Mouse (Mus musculus) limb, embryonic 11.5 days (tissue): Measurements from ENCODE around the gene Itgav. TPM values are rescaled to one million over a fixed set of nuclear protein-coding genes. Genes with fewer than 3 reads are reported as not detected.

Experiments
- ATAC-seq: fragments of 200-750 bp; cut with Nextera tagmentation; 2 replicates; pipeline ENCODE4 v1.8.0; 2017; ENCODE audit warnings: low read depth; ENCODE audit not compliant: insufficient number of reproducible peaks, low FRiP score, low TSS enrichment
- DNase-seq: peaks from one replicate; pipeline ENCODE4 v3.0.0-alpha.2; 2015; ENCODE audit warnings: low spot score
- H3K27ac ChIP-seq: fragments of 300-500 bp; sonication (generic); replicated peaks from 2 replicates; pipeline ENCODE4 v1.5.1; 2014; ENCODE audit warnings: low read depth, mild to moderate bottlenecking, low read length
- H3K27me3 ChIP-seq: fragments of 300-500 bp; sonication (generic); 2 replicates; pipeline ENCODE4 v1.6.1; 2014; ENCODE audit warnings: mild to moderate bottlenecking, low read length, mixed read lengths; ENCODE audit not compliant: control insufficient read depth, insufficient read depth
- H3K36me3 ChIP-seq: fragments of 300-500 bp; sonication (generic); 2 replicates; pipeline ENCODE4 v1.6.1; 2014; ENCODE audit warnings: mild to moderate bottlenecking, low read length, moderate library complexity, mixed read lengths; ENCODE audit not compliant: control insufficient read depth, insufficient read depth
- H3K4me1 ChIP-seq: fragments of 300-500 bp; sonication (generic); 2 replicates; pipeline ENCODE4 v1.6.1; 2014; ENCODE audit warnings: low read length, mixed read lengths; ENCODE audit not compliant: control insufficient read depth, insufficient read depth
- H3K4me2 ChIP-seq: fragments of 300-500 bp; sonication (generic); 2 replicates; pipeline ENCODE4 v1.6.1; 2014; ENCODE audit warnings: low read depth, mild to moderate bottlenecking, moderate library complexity; ENCODE audit not compliant: severe bottlenecking
- H3K4me3 ChIP-seq: fragments of 300-500 bp; sonication (generic); 2 replicates; pipeline ENCODE4 v1.5.1; 2014; ENCODE audit warnings: low read depth, low read length
- H3K9ac ChIP-seq: fragments of 300-500 bp; sonication (generic); 2 replicates; pipeline ENCODE4 v1.6.1; 2014; ENCODE audit warnings: mild to moderate bottlenecking, low read length
- H3K9me3 ChIP-seq: fragments of 300-500 bp; sonication (generic); 2 replicates; pipeline ENCODE4 v1.6.1; 2016; ENCODE audit warnings: low read length; ENCODE audit not compliant: control insufficient read depth
- WGBS: fragments of 180-500 bp; shearing (Covaris S2); extraction: QIAGEN DNeasy Blood & Tissue Kit; methylation state at CpG from one replicate; pipeline ENCODE4 v1.1.7; 2014; 5-methylcytosine and 5-hydroxymethylcytosine counted together
- polyA plus RNA-seq: library from polyadenylated mRNA; unstranded; fragments of >200 nt; fragmentation: Nextera tagmentation; extraction: Ambion mirVana; gene quantifications from 2 replicates; pipeline ENCODE4 v1.2.1, GENCODE M21; 2014

The Itgav gene
- polyA plus RNA-seq, 1 experiment from 2014 or later = 66.3 TPM

DNA sequence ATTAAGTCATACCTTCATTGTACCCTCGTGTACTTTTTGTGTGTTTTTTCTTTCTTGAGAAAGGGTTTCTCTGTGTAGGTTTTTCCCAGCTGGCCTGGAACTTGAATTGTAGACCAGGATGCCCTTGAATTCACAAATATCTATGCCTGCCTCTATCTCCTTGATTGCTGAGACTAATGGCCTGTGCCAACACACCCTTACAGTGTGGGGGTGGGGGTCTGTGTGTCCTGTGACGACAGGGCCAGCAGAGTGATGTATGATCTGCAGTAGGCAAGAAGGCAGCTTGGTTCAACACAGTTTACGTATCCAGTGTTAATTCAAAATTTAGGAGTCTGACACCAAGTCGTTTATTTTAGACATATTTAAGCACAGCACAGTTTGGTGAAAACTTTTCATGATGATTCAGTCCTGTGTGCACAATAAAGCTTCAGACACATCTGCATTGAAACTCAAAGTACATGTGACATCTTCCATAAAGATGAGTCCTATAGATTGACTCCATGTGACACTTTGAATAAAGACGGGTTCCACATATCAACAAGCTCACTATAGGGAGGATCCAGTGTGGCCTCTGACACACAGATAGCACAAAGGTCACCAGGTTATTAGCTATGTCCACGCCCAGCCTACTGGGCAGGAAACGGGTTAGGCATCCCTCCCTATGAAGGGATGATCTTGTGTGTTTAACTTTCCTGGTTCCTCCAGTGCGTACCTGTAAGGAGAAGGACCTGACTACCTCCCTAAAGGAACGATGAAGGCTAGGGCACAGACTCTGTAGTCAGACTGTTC is 40.3 kb upstream of the Itgav start:
- DNase-seq (no peak), ATAC-seq (no peak)
- no peak overlapping the region for H3K4me3 ChIP-seq
- H3K4me2 ChIP-seq = no peak overlapping the region
- H3K27me3 ChIP-seq = no peaks in the 10 kb centered on the region
- 81% methylated on average over 9 of the region's 9 CpGs for whole genome bisulfite sequencing
- H3K9ac ChIP-seq = no peak overlapping the region
- no peak overlapping the region for H3K27ac ChIP-seq
- H3K9me3 ChIP-seq = no peaks in the 10 kb centered on the region
- H3K36me3 ChIP-seq = no peaks in the 10 kb centered on the region
- no peaks in the 10 kb centered on the region for H3K4me1 ChIP-seq

- DNase-seq (no peak), ATAC-seq (no peak)
- H3K27ac ChIP-seq = no peak overlapping the region
- H3K36me3 ChIP-seq = no peaks in the 10 kb centered on the region
- no peak overlapping the region for H3K4me2 ChIP-seq
- H3K4me1 ChIP-seq = no peaks in the 10 kb centered on the region
- no peaks in the 10 kb centered on the region for H3K27me3 ChIP-seq
- no peak overlapping the region for H3K4me3 ChIP-seq
- no peaks in the 10 kb centered on the region for H3K9me3 ChIP-seq
- H3K9ac ChIP-seq = no peak overlapping the region
- WGBS = 92% methylated on average over 8 of the region's 8 CpGs
Measured at GRCm38 (mm10) chr2:83684691-83685090, 39.5 kb upstream of the Itgav start.

DNA sequence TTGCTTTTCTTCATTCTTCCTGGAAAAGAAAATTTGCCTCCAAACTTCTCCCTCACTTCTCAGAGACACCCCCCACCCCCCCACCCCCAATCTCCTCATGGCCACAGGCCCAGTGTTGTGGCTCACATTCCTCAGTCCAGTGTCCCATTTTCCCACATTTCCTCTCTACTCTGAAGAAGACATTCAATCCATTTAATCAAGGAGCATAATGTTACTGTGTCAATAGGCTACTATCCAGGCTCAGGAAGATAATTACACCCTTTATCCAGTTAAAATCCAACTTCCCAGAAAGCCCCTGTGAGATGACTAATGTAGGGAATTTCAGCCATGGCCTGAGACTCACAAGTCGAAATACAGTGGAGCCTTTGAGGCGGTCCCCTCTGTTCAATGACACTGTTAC is 33.8 kb upstream of the Itgav start:
- DNase-seq (no peak), ATAC-seq (no peak)
- 93% methylated on average over 2 of the region's 2 CpGs for WGBS
- H3K4me1 ChIP-seq = no peaks in the 10 kb centered on the region
- H3K9ac ChIP-seq = no peak overlapping the region
- no peaks in the 10 kb centered on the region for H3K9me3 ChIP-seq
- H3K36me3 ChIP-seq = no peaks in the 10 kb centered on the region
- H3K27ac ChIP-seq = no peak overlapping the region
- no peak overlapping the region for H3K4me2 ChIP-seq
- H3K27me3 ChIP-seq = no peaks in the 10 kb centered on the region
- H3K4me3 ChIP-seq = no peak overlapping the region

DNA sequence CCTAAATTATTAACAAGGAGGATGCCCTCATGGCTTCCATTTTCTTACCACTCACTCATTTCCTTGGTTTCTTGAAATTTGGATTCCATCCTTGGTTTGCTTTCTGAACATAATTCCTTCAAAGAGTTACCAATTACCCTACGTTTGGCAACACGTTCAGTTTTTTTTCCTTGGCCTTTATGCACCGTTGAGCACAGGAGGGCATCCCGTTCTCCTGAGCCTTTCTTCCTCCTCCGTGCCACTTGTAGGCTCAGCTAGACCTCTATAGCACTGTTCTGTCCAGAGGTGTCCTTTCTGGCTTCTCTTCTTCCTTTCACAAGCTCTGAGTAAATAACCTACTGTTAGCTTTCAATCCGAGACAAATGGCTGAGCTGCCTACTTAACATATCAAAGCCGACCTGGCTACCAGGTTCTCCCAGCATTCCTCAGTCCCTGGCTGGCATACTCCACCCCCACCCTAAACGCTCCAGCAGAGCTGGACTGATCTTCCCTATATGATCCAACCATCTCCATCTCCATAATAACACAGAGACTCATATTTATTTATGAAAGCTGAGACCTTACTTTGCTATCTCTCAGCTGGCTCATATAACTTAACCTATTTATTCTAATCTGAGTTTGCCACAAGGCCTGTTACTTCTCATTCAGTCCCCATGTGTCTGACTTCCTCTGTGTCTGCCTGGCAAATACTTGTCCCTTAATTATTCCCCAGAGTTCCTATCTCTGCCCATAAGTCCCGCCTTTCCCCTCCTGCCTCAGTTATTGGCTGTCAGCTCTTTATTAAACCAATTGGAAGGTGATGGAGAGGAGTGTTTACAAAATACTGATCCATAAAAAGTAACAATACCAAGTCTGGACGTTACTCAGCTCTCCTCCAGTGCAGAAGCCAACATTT is 31.3 kb upstream of the Itgav start:
- H3K4me3 ChIP-seq = no peak overlapping the region
- no peaks in the 10 kb centered on the region for H3K36me3 ChIP-seq
- no peak overlapping the region for H3K9ac ChIP-seq
- no peaks in the 10 kb centered on the region for H3K9me3 ChIP-seq
- H3K4me1 ChIP-seq = no peaks in the 10 kb centered on the region
- WGBS = 40% methylated on average over 10 of the region's 10 CpGs
- no peak for DNase-seq
- no peak overlapping the region for H3K4me2 ChIP-seq
- H3K27me3 ChIP-seq = no peaks in the 10 kb centered on the region
- no peak overlapping the region for H3K27ac ChIP-seq
- no peak for ATAC-seq

DNA sequence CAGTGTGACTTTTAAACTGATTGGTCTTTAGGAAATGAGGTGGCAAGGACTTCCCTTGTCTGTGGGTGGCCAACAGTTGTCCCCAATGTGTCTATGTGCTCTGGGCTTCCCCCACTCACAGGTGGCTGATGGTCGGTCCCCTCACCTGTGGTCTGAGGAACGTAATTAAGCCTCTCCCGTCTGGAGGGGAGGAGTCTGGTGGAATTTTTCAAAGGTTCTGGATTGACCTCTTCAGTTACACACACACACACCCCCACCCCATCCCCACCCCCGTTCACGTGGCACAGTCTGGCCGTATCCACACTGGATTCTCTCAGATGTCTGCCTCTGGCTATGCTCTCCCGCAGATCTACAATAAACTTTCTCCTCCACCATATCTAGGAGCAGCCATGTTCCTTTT is 30.1 kb upstream of the Itgav start:
- Histone ChIP-seq H3K4me2 (no peak overlapping the region), H3K9ac (no peak overlapping the region), H3K36me3 (no peaks in the 10 kb centered on the region), H3K27ac (no peak overlapping the region), H3K4me3 (no peak overlapping the region), H3K9me3 (no peaks in the 10 kb centered on the region), H3K27me3 (no peaks in the 10 kb centered on the region), H3K4me1 (no peaks in the 10 kb centered on the region)
- no peak for ATAC-seq
- 69% methylated on average over 7 of the region's 7 CpGs for WGBS
- DNase-seq = no peak

DNA sequence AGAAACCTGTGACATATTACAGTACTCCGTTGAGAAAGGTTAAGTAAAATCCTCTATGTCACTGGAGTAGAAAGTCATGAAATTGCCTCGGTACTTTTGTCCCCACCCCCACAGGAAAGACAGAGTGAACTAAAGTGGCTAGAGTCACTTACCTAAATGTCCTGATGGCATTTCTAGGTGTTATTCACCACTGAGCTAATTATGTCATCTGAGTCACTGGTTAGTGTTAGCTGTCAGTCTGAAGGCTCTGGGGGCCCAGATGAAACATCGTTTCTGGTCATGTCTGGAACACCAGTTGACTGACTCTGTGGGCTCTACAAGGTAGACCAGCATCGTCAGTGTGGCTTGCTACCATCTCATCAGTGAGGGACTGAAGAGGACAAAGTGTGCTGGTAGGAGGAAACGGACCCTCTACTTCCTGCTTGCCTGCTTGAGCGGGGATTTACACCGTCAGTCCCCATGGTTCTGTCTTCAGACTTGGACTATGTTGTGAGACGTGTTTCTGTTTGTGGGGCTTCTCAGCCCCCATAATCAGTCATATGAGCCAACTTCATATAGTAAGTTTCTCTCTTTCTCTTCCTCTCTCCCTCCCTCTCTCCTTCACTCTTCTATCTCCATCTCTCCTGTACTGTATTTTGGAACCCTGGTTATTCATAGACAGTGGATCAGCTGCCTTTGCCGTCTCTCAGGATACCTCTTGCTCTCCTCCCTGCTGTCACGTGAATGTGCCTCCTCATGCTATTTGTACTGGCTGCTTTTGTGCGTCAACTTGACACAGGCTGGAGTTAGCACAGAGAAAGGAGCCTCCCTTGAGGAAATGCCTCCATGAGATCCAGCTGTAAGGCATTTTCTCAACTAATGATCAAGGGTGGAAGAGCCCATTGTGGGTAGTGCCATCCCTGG is 28.6 kb upstream of the Itgav start:
- no peak overlapping the region for H3K9ac ChIP-seq
- H3K4me2 ChIP-seq = no peak overlapping the region
- H3K9me3 ChIP-seq = no peaks in the 10 kb centered on the region
- ATAC-seq (no peak), DNase-seq (no peak)
- H3K4me1 ChIP-seq = no peaks in the 10 kb centered on the region
- H3K4me3 ChIP-seq = no peak overlapping the region
- no peaks in the 10 kb centered on the region for H3K36me3 ChIP-seq
- 69% methylated on average over 11 of the region's 11 CpGs for WGBS
- no peak overlapping the region for H3K27ac ChIP-seq
- H3K27me3 ChIP-seq = no peaks in the 10 kb centered on the region

DNA sequence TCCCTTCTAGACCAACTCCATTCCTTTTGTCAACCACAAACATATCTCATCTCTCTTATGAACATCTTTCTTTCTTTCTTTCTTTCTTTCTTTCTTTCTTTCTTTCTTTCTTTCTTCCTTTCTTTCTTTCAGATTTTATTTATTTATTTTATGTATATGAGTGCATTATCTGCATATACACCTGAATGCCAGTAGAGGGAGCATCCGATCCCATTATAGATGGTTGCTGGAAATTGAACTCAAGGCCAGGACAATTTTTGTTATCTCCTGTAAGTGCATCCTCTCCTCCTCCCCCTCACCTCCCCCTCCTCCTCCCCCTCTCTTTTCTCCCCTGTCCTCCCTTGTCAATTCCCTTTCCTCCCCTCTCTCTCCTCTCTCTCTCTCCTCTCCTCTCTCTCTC is 25.7 kb upstream of the Itgav start:
- no peak overlapping the region for H3K4me3 ChIP-seq
- ATAC-seq (no peak), DNase-seq (no peak)
- 57% methylated on average over 1 of the region's 1 CpGs for WGBS
- H3K36me3 ChIP-seq = no peaks in the 10 kb centered on the region
- peaks cover 3% of the 10 kb centered on the region; the same call in 1 of the 2 replicates for H3K4me1 ChIP-seq
- H3K9ac ChIP-seq = no peak overlapping the region
- no peak overlapping the region for H3K4me2 ChIP-seq
- H3K27ac ChIP-seq = no peak overlapping the region
- no peaks in the 10 kb centered on the region for H3K9me3 ChIP-seq
- no peaks in the 10 kb centered on the region for H3K27me3 ChIP-seq

DNA sequence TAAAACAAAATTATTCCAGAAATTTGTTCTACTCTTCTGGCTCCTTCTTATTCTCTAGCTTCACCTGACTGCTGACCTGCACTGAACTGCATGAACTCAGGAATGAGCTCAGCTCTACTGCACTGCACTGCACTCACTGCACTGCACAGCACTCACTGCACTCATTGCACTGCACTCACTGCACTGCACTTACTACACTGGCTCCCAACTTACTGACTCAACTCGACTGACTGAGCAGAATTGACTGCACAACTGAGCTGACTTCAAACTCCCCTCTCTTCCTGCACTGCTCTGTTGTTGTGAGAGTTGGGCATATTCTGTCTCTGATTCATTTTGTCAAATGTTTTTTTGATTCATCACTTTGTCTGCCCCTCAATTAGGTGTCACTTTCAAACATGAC is 24.9 kb upstream of the Itgav start:
- ATAC-seq (no peak), DNase-seq (no peak)
- Histone ChIP-seq H3K9me3 (no peaks in the 10 kb centered on the region), H3K27ac (no peak overlapping the region), H3K4me2 (no peak overlapping the region), H3K4me3 (no peak overlapping the region), H3K36me3 (no peaks in the 10 kb centered on the region), H3K4me1 (peaks cover 3% of the 10 kb centered on the region; the same call in 1 of the 2 replicates), H3K9ac (no peak overlapping the region), H3K27me3 (no peaks in the 10 kb centered on the region)
- WGBS = 73% methylated on average over 1 of the region's 1 CpGs
